Mouse (Mus musculus) gastrocnemius, postnatal 36 days (tissue): ENCODE measurements at regions not wholly inside any gene's neighbourhood (a gene's known extent, or its start where the extent isn't known, plus 50 kb on each side); places are given as distances from the start of the nearest gene placed in this dataset.

Experiments used
- DNase-seq, 2 experiments: peaks; one replicate each; pipeline ENCODE4 v3.0.0; 2022
- intact Hi-C: fragments of 180-260 bp; cut with DNase I; formaldehyde crosslinking; loops from one replicate; pipeline ENCODE4 v1.15.1; 2025

DNA sequence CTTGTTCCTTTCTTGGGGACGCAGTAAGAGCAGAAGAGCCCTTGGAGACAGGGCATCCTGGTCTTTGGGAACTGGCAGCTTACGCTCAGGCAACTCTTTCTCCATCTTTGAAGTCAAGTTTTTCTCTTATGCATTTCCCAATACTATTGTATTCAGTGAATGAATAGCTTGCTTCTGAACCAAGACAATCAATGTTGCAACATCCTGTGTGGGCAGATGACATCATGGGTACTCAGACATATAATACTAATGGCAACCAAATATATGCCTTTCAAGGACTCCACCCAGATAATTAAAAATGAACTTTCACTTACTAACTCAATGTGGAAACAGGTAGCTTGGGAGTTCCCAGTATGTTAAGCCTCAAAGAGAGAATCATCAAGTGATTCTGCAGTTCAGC is 104.6 kb downstream of the Ngf start:
- intact Hi-C loops, result no loop called here
- no peak for DNase-seq

DNA sequence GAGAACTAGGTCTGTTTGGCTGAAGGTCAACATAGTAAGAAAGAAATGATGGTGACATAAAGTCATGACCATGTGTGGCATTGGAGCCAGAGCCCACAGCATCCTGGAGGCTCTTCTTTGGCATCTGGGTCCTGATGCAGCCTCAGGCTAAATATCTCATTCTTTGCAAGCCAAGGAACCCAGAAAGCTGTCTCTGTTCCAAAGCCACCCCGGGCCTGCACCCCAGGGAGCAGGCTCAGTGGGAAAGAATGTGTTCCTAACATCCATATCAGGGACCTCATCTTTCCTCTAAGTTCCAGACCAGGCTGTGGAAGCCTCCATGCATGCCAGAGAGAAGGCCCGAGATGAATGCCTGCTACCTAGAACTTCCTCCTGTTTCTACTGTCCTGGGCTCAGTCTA is 107.2 kb downstream of the Ngf start:
- no peak for DNase-seq
- intact Hi-C loops, result no loop called here

DNA sequence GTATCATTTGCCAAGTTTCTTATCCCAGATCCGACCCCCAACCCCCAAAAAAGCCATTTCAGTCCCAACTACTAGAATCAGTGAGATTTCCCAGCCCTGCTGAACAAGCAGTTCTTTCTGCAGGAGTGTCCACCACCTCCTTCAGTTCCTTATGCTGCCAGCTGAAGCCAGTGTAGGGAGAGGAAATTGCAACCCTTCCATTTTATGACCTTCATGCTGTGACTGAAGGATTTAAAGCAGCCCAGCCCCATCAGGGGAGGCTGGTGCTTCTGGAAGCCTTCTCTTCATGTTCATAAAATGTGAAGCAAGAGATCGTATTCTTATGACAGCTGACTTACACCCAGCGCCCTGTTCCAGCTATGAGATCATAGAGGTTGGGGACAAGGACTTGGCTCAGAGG is 112.1 kb downstream of the Ngf start:
- intact Hi-C loops, result no loop called here
- no peak for DNase-seq

DNA sequence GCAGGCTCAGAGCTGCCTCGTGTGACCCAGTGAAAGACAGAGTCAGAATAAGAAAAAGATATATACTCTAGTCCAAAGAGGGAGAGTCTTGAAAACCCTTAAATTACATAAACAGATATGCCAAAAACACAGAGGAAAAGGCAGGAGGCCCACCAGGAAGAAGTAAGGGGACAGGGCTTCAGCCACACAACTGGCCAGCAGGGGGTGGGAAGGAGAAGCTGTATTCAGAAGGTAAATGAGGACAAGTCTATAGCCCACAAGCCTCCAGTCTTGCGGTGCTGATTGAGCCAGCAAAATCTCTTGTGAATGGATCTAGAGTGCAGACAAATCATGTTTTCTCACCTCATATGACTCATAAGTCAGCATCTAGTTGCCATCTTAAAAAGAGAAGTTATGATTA is 115.4 kb downstream of the Ngf start:
- DNase-seq, result no peak
- intact Hi-C loops, result no loop called here

DNA sequence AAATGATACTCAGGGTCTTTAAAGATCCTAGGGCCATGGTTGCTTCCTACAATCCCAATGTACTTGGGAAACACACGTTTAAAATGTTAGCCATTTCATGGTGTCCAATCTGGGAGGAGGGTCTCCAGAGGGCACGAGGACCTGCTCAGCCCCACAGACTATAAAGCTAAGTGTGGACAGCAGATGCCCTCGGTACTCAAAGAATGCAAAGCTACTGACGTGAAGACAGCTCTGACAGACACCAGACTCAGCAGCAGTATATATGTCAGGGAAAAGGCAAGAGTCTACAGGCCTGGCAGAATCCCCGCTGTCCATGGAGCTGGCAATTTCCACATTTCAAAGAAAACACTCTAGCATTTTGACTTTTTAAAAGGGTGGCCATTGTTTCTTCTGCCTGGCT is 116.5 kb downstream of the Ngf start:
- intact Hi-C loops, result no loop called here
- DNase-seq, result no peak

DNA sequence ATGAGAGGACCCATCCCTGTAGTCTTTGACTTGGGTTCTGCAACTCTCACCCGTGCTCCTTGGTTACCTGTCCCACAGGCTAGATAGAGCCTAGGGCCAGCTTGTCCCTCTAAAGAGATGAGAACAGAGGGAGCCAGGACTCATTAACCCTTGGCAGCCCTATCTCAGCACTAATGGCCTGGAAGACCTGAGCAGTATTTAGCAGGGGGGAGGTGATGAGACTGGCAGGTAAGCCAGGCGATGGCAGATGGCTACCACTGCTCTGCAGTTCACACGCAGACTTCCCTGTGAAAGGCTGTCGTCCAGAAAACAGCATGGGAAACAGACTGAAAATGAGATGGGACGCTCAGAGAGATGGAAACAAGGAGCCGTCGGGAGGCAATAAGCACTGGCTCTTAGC is 122.3 kb downstream of the Ngf start:
- intact Hi-C loops, result no loop called here

DNA sequence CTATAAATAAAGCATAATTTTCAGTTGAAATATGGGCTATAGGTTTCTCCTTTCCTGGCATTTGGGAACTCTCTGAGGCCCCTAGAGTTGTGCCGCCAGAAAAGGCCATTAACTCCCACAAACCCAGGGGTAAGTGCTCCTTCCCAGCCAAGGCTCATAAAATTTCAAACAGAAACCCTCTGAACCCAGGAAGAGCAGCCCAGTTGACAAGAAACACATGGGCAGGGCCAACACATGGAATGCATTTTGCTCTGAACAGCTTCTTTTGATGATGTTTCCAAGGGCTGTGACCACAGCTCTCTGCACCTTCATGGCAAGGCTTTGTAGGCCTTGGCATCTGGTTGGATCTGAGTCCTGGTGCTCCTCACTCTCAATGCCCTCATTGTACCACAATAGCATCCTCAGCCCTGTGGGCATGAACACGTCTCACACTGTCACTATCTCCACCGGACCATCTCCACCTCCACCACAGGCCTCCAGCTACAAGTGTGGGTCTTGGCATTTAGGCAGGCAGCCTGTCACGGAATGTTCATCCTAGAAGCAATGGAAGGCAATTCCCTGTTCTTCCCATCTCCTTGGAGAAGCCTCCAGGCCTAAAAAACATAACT is 127.3 kb downstream of the Ngf start:
- no peak for DNase-seq
- intact Hi-C loops, result no loop called here

More for the DNA sequence above, 122.3 kb downstream of the Ngf start:
- no peak for DNase-seq

DNA sequence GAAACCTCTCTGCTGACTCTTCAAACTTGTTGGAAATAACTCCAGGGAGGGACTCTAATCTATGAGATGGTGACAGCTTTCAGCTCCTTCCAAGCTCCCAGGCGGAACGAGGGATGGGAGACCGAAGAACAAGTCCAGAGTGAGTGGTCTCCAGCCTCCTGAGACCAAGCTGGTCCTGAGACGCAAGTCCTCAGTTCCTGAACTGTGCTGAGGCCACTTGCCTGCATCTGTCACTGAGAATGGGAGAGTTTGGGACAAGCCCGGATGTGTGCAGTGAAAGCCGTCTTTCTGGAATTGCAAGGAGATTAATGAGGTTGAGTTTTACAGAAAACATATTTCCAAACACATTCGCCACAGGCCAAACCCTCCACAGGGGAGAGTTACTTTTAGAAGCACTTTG is 129.3 kb downstream of the Ngf start:
- DNase-seq, result no peak
- intact Hi-C loops, result no loop called here

DNA sequence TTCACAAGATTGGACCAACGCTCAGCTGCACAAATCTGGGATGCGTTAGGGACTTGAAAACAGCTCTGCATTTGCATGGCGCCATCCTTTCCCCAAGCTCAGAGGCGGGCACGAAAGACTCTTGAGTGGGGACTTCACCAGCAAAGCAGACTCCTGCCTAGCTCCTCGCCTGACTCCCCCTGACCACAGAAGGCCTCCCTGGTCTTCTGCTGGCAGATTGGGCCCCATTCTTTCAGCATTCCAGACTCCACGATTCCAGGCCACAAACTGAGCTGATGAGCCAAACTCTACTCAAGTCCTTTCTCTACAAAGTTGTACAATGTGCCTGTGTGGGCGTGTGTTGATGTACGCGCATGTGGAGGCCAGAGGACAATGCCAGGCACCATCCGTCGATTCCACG is 131.6 kb upstream of the Tspan2 start:
- no peak for DNase-seq
- intact Hi-C loops, result no loop called here

DNA sequence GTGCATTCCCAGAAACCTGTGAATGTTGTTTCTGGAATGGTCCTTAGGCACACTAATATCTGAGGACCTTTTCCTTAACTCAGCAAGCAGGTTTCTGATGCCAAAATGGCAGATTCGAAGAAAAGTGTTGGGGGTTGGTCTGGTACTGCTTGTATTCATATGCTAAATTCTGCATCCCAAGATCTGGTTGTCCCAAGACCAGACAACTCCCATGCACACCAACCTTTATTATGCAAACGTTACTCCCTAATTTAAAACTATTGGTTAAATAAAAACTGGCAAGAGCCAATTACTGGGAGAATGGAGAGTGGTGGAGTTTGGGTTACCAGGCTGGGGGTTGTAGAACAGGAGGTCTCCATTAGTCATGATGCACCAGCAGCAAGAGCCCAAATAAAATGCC is 129.0 kb upstream of the Tspan2 start:
- intact Hi-C loops, result no loop called here
- DNase-seq, result no peak

DNA sequence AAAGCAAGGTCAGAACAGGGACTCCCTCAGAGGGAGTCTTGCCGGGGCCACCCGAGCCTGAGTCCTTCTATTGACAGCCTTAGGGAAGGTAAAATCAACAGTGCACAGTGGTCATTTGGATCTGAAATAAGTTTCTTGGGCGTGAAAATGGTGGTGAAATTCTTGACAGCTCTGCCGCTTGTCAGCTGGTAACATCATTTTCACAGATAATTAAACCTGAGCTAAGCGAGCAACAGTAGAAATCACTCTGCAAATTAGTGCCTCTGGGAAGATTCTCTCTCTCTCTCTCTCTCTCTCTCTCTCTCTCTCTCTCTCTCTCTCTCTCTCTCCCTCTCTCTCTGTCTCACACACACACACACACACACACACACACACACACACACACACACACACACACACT is 123.4 kb upstream of the Tspan2 start:
- DNase-seq, result no peak
- intact Hi-C loops, result no loop called here

DNA sequence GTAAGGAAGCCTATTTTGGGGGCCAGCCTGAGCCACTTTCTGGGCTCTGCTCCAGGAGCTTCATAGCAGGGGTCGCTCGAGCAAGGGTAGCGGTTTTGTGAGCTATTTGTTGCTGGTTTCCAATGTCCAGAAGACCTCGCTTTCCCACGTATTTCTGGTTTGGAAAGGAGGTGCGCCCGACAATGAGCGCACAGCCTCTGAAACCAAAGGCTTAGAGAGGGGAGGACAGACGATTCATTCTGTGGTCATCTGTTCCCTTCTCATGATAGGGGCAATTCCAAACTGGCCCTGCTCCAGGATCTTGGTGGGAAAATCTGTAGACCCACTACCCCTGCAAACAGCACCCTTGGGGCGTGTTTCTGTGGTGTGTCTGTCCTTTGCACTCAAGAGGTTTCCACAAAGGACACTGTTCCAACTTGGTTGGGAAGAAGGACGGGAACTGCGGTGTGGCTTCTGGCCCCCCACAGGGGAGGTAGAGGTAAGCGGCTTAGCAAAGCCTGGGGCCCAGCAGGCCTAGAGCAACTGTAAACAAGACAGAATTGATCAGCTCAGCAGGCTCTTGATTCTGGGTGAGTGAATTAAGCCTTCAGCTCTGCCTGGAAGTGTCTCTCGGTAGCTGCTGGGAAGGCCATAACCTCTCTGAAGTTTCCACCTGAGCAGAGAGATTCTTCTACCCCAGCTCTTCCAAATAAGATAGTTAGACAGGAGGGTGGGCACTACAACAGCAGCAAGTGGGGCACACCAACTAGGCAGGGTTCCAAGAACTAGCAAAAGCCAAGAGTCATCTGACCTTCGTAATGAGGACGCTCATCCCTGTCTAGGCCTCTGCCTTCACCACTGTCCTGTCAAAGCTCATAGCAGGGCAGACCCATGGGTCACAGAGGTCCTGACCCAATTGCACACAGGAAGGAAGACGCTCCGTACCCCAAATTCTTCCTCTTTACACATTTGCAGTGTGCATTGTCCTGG is 122.6 kb upstream of the Tspan2 start:
- intact Hi-C loops, result no loop called here
- DNase-seq, result no peak

DNA sequence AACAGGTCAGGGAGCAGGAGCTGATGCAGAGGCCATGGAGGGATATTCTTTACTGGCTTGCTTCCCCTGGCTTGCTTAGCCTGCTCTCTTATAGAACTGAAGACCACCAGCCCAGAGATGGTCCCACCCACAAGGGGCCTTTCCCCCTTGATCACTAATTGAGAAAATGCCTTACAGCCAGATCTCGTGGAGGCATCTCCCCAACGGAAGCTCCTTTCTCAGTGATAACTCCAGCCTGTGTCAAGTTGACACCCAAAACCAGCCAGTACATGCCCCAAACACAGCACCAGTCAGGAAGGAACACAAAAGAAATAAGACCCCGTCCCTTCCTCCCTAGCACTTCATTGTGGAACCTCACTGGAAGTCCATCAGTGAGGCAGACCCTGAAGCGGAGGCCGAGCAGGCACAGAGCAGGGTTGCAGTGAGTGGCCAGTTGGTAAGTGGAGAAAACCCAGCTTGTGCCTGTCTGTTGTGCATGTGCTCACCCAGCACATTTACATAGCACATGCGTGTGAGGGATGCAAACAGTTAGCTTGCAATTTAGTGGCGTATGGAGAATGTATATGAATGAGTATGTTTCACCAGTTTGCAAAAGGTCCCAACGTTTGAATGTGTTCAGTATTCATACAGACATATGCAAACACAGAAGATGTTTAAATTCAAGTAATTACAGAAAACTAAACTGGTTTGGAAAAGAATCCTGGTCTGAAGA is 114.5 kb upstream of the Tspan2 start:
- no peak for DNase-seq
- intact Hi-C loops, result no loop called here

DNA sequence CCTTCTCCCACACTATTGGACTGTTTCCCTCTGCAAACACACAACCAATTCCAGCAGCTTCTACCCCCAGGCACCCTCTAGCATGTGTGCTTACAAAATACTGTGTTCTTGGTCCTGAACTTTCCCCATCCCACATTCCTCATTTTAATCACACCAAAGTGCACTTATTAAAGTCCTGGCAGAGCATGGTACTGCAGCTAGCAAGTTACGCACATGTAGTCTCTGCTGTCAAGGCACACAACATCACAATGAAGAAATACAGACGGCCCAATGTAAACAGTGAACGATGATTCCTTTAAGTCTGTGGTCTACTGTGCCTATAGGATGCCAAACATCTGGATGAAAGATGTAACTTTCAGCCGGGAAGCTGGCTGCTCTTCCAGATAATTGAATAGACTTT is 98.3 kb upstream of the Tspan2 start:
- DNase-seq, result no peak
- intact Hi-C loops, result no loop called here

DNA sequence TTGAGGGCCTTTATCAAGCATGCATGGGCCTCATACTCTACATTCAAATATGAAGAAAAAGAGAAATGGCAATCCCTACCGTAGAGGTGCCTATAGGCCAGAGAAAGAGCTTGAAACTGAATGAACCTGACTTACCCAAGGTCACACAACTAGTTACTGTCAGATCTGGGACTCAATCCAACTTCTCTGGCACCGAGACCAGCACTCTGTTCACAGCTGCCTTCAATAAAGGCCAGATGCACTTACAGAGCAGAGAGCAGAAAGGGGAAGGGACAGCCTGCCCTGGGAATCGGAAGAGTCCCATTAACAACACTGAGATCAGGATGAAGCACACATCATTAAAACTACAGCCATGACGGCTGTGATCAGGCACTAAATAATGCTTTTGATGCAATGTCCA is 97.7 kb upstream of the Tspan2 start:
- DNase-seq, result no peak
- intact Hi-C loops, result no loop called here

DNA sequence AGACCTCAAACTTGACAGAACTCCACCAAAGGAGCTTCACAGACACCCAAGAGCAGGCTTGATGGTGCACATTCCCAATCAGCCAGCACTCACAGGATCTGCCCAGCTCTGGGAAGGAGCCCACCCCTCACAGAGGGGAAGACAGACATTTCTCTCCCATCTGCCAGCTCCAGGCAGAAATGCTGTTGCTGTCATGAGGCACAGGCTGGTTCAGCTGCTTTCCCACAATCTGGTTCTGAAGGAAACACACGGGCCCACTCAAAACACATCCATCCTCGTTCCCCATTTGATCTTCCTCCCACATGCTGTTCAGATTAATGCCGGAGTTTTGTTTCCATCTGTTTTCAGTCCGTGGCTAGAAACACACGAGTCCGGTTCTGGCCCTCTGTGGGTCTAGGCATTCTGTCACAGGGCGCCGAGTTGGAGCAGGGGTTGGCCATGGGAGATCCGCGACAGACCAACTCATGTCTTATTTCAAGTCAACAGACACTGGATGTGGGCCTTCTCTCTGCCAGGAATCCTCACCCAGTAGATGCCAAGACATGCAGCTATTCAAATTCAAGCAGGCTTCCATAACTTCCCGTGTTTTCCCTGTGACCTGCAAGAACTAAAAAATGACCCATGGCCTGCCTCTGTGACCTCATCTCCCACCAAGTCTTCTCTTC is 89.9 kb upstream of the Tspan2 start:
- no peak for DNase-seq
- intact Hi-C loops, result no loop called here

DNA sequence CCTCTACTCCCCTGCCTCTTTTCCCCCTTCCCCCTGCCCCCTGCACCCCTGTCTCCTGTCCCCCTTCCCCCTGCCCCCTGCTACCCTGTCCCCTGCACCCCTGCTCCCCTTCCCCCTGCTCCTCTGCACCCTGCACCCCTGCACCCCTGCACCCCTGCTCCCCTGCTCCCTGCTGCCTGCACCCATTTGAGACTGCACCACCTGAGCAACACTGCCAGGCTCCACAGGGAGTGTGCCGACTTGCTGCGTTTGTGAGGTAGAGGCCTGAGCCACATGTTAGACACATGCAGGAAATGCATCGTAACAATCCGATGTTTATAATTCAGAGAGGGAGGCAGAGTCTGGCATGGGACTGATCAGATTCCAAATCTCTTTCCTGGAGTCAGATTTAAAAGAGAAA is 85.9 kb upstream of the Tspan2 start:
- intact Hi-C loops, result no loop called here
- DNase-seq, result no peak

DNA sequence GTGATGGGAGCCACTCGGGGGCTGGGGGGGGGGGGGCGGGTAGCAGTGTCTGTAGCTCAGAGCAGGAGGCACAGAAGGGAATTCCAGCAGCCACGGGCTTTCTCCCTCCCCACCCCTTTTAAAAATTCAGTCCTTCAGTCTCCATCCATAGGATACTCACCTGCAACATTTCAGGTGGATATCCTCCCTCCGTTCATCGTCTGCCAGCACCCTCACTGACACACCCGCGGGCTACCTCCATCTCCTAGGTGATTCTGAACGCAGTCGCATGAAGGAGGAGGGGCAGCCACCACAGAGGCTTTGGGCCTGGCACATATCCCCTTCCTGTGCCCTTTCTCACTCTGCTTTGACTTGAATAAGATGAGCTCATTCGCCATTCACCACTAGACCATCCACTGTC is 79.4 kb upstream of the Tspan2 start:
- intact Hi-C loops, result no loop called here
- no peak for DNase-seq

DNA sequence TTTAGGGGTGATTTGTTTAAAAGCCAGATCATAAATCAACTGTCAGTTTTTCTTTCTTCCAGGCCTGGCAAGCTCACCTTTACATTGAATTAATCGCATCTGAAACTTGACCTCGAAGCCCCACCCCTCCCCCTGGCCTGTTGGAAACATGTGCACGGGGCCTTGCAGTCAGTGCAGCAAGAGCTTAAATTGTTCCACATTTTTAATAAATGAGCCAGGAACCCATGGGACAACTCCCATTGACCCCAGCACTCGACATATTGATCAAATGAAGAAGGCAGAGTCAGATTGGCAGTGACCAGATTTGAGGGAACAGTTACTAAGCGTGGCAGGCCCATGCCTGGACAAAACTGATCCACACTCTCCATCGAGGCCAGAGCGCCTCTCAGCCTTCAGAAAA is 77.2 kb upstream of the Tspan2 start:
- no peak for DNase-seq
- intact Hi-C loops, result no loop called here

DNA sequence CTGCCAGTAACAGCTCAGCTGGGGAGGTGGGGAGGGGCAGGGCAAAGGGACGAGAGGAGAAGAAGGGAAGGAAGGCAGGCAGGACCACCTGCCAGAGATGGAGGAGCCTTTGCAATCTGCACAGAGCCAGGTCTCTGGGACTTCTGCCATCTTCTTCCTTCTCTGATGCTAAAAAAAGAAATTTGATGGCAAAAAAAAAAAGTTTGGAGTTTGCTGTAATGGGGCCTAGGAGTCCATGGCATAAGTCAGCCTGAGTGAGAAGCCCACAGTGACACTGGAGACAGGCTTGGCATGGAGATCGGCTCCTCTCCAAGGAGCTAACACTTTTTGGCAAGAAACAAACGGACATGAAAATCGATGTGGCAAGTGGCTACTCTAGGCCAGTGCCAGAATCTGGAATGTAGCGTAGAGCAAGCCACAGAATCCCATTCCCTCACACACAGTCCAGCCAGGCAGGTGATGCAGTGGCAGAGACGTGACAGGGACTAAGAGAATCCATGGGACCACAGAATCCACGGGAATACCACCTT is 76.7 kb upstream of the Tspan2 start:
- DNase-seq, result no peak
- intact Hi-C loops, result no loop called here

DNA sequence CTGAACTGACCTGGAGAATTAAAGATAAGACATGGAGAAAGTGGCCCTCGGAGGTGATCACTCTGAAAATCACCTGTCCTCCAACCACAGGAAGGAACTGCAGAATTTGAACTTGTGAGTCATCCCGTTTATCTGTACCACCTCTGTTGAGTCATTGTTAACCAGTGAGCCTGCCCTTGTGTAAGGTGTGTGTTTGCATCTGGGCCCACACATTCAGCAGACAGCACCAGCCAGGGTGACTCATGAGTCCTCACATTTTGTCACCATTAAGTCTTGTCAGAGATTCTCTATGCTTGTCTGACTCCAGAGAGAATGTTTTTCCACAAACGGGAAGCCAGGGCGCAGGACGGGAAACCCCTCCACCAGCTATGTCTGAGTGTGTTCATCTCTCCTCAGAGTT is 75.0 kb upstream of the Tspan2 start:
- intact Hi-C loops, result no loop called here
- no peak for DNase-seq
